17 mouse cellular contexts compared by ENCODE assay signal in the genomic region with DNA sequence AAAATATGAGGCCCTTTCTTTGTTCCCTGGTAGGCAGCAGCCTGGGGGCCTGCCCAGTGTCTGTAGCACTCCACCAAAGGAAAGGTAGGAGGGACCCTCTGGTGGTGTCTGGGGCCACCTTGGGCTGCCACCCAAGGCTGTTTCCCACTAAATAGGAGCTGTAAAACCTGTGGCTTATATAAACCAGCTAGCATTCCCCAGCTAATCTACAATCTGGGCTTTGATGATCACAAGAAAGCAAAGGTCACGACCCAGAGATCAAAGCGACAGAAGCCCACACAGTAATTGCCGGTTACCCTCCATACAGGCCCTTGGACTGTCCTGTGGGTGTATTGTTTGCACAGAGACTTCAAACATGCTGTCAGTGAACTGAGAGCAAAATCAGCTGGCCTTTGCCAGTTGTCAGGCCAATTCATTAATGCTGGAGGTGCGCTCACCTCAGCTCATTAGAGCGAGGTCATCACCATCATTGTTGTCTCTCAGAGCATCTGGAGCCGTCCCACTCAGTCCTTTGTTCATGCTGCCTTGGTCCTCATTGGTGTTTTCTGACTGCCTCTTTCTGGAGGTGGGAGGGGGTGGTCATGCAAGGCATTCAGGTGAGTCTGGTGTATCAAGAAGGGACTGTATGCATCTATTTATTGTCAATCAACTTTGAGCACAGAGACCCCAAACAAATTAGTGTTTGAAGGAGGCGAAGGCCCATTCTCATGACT.
DNase-seq lines count a peak whose midpoint lies in the region; ATAC-seq and TF ChIP-seq lines count a peak whose summit lies in the region.
"Had no signal": no experiment of that assay in that cellular context is flagged by ENCODE, and none has a peak within 500 bp of the region (broad histone marks: within the 10 kb centered on the region; RNA-seq: fewer than 3 reads in every experiment).

No protein-coding gene starts in this region.

- no peaks in the 10 kb centered on the region for H3K9me3 ChIP-seq in hindbrain, embryonic 11.5 days (ENCODE audit: control insufficient read depth, low read length)
- H3K9me3 ChIP-seq in hindbrain, embryonic 12.5 days (replicated peaks): no peaks in the 10 kb centered on the region
- no peaks in the 10 kb centered on the region for H3K9me3 ChIP-seq in stomach, embryonic 14.5 days (ENCODE audit: control insufficient read depth, low read depth, low read length)
- H3K9me3 ChIP-seq in stomach, postnatal 0 days (ENCODE audit: control insufficient read depth, low read length): no peaks in the 10 kb centered on the region
- H3K9me3 ChIP-seq in liver, embryonic 11.5 days (ENCODE audit: control insufficient read depth, low read length): no peaks in the 10 kb centered on the region
- no peaks in the 10 kb centered on the region for H3K9me3 ChIP-seq in neural tube, embryonic 15.5 days (replicated peaks)
- H3K9me3 ChIP-seq: limb, embryonic 15.5 days had no signal

- no peak overlapping the region for H3K9ac ChIP-seq in hindbrain, embryonic 11.5 days (ENCODE audit: low read depth, low read length)
- no peak overlapping the region for H3K9ac ChIP-seq in hindbrain, embryonic 12.5 days
- no peak overlapping the region for H3K9ac ChIP-seq in stomach, embryonic 14.5 days (replicated peaks; ENCODE audit: low read depth, low read length)
- no peak overlapping the region for H3K9ac ChIP-seq in stomach, postnatal 0 days (ENCODE audit: low read length)
- no peak overlapping the region for H3K9ac ChIP-seq in liver, embryonic 11.5 days (ENCODE audit: low read depth, low read length)
- H3K9ac ChIP-seq in neural tube, embryonic 15.5 days (replicated peaks): no peak overlapping the region
- H3K9ac ChIP-seq: limb, embryonic 15.5 days had no signal

- DNase-seq in hindbrain, embryonic 11.5 days (ENCODE audit: low spot score): peak; percentile 27
- DNase-seq in stomach, postnatal 0 days (ENCODE audit: low spot score): no peak
- DNase-seq in liver, embryonic 11.5 days (ENCODE audit: low spot score): no peak
- DNase-seq in gastrocnemius, adult 8-10 months (ENCODE audit: low spot score in 2 of 2): no peak
- DNase-seq: adrenal gland, postnatal 36 days; gastrocnemius, adult 2 months; kidney, postnatal 36 days; layer of hippocampus, postnatal 36 days; retina, postnatal 1 day; thymus, adult 18-20 months had no signal

- no peak overlapping the region for H3K4me2 ChIP-seq in hindbrain, embryonic 11.5 days (replicated peaks; ENCODE audit: low read depth, low read length)
- H3K4me2 ChIP-seq in hindbrain, embryonic 12.5 days (replicated peaks): no peak overlapping the region
- H3K4me2 ChIP-seq in stomach, embryonic 14.5 days (replicated peaks; ENCODE audit: low read depth, low read length): no peak overlapping the region
- H3K4me2 ChIP-seq in stomach, postnatal 0 days (replicated peaks; ENCODE audit: low read depth): no peak overlapping the region
- H3K4me2 ChIP-seq in liver, embryonic 11.5 days: no peak overlapping the region
- no peak overlapping the region for H3K4me2 ChIP-seq in neural tube, embryonic 15.5 days
- H3K4me2 ChIP-seq: heart, embryonic 11.5 days; limb, embryonic 15.5 days had no signal

- H3K27ac ChIP-seq in hindbrain, embryonic 11.5 days (ENCODE audit: low read depth, low read length): no peak overlapping the region
- H3K27ac ChIP-seq in hindbrain, embryonic 12.5 days: no peak overlapping the region
- no peak overlapping the region for H3K27ac ChIP-seq in stomach, embryonic 14.5 days (ENCODE audit: low read length)
- H3K27ac ChIP-seq in stomach, postnatal 0 days (replicated peaks): no peak overlapping the region; the same call in 1 of the 2 replicates
- H3K27ac ChIP-seq in liver, embryonic 11.5 days (ENCODE audit: low read depth, low read length): no peak overlapping the region
- H3K27ac ChIP-seq in neural tube, embryonic 15.5 days (replicated peaks): no peak overlapping the region
- H3K27ac ChIP-seq: gastrocnemius, adult 2 months; limb, embryonic 15.5 days; macrophage had no signal

- TF ChIP-seq EP300 in stomach, postnatal 0 days (optimal IDR thresholded peaks at IDR 0.05): no peak

- H3K4me1 ChIP-seq in hindbrain, embryonic 11.5 days (replicated peaks; ENCODE audit: control insufficient read depth, insufficient read depth, low read length): no peaks in the 10 kb centered on the region
- H3K4me1 ChIP-seq in hindbrain, embryonic 12.5 days: peaks cover 7% of the 10 kb centered on the region; the same call in 1 of the 2 replicates
- H3K4me1 ChIP-seq in stomach, embryonic 14.5 days (ENCODE audit: control insufficient read depth, insufficient read depth, low read length): peaks cover 4% of the 10 kb centered on the region; the same call in 1 of the 2 replicates
- no peaks in the 10 kb centered on the region for H3K4me1 ChIP-seq in stomach, postnatal 0 days (replicated peaks; ENCODE audit: control insufficient read depth, insufficient read depth)
- no peaks in the 10 kb centered on the region for H3K4me1 ChIP-seq in liver, embryonic 11.5 days (replicated peaks; ENCODE audit: control insufficient read depth, insufficient read depth, low read length)
- H3K4me1 ChIP-seq in neural tube, embryonic 15.5 days: peaks cover 4% of the 10 kb centered on the region; the same call in 1 of the 2 replicates

- no peak overlapping the region for H3K4me3 ChIP-seq in hindbrain, embryonic 11.5 days (ENCODE audit: low read depth, low read length)
- no peak overlapping the region for H3K4me3 ChIP-seq in hindbrain, embryonic 12.5 days
- H3K4me3 ChIP-seq in stomach, embryonic 14.5 days (ENCODE audit: low read depth, low read length): no peak overlapping the region
- no peak overlapping the region for H3K4me3 ChIP-seq in stomach, postnatal 0 days (ENCODE audit: low read depth, low read length)
- H3K4me3 ChIP-seq in liver, embryonic 11.5 days (ENCODE audit: low read depth, low read length): no peak overlapping the region
- no peak overlapping the region for H3K4me3 ChIP-seq in neural tube, embryonic 15.5 days (replicated peaks)
- H3K4me3 ChIP-seq: gastrocnemius, adult 2 months; limb, embryonic 15.5 days had no signal

- no peak for ATAC-seq in hindbrain, embryonic 11.5 days (ENCODE audit: low FRiP score)
- no peak for ATAC-seq in hindbrain, embryonic 12.5 days (ENCODE audit: low FRiP score)
- ATAC-seq in stomach, embryonic 14.5 days (ENCODE audit: insufficient number of reproducible peaks, insufficient read depth, low FRiP score, low read depth): 0 out of 2 replicates have a peak, but pooled peaks have one; percentile 14
- ATAC-seq in stomach, postnatal 0 days (ENCODE audit: low FRiP score, low TSS enrichment): no peak
- peak; percentile 63 for ATAC-seq in liver, embryonic 11.5 days (replicated peaks; ENCODE audit: low FRiP score)
- no peak for ATAC-seq in neural tube, embryonic 15.5 days (ENCODE audit: low FRiP score)

- H3K36me3 ChIP-seq in hindbrain, embryonic 11.5 days (ENCODE audit: control insufficient read depth, insufficient read depth, low read length): no peaks in the 10 kb centered on the region
- no peaks in the 10 kb centered on the region for H3K36me3 ChIP-seq in hindbrain, embryonic 12.5 days
- no peaks in the 10 kb centered on the region for H3K36me3 ChIP-seq in stomach, embryonic 14.5 days (ENCODE audit: control insufficient read depth, insufficient read depth, low read length)
- no peaks in the 10 kb centered on the region for H3K36me3 ChIP-seq in stomach, postnatal 0 days (ENCODE audit: control insufficient read depth, insufficient read depth, low read length)
- H3K36me3 ChIP-seq in liver, embryonic 11.5 days (ENCODE audit: control insufficient read depth, insufficient read depth, low read length): no peaks in the 10 kb centered on the region
- H3K36me3 ChIP-seq in neural tube, embryonic 15.5 days: no peaks in the 10 kb centered on the region
- H3K36me3 ChIP-seq: G1E; limb, embryonic 15.5 days had no signal

- WGBS in hindbrain, embryonic 11.5 days: 23% methylated on average over 7 of the region's 7 CpGs
- WGBS in hindbrain, embryonic 12.5 days: 27% methylated on average over 7 of the region's 7 CpGs
- 36% methylated on average over 7 of the region's 7 CpGs for WGBS in stomach, embryonic 14.5 days
- WGBS in stomach, postnatal 0 days: 74% methylated on average over 7 of the region's 7 CpGs
- WGBS in liver, embryonic 11.5 days: 52% methylated on average over 7 of the region's 7 CpGs
- 37% methylated on average over 7 of the region's 7 CpGs for WGBS in neural tube, embryonic 15.5 days

- no peaks in the 10 kb centered on the region for H3K27me3 ChIP-seq in hindbrain, embryonic 11.5 days (ENCODE audit: control insufficient read depth, insufficient read depth, low read length)
- H3K27me3 ChIP-seq in hindbrain, embryonic 12.5 days: peaks cover 7% of the 10 kb centered on the region
- H3K27me3 ChIP-seq in stomach, embryonic 14.5 days (ENCODE audit: control insufficient read depth, insufficient read depth, low read length): peaks cover 4% of the 10 kb centered on the region; the same call in 1 of the 2 replicates
- H3K27me3 ChIP-seq in stomach, postnatal 0 days (ENCODE audit: control insufficient read depth, insufficient read depth, low read length): no peaks in the 10 kb centered on the region
- H3K27me3 ChIP-seq in liver, embryonic 11.5 days (replicated peaks; ENCODE audit: control insufficient read depth, insufficient read depth, low read length): no peaks in the 10 kb centered on the region
- 0 out of 2 replicates have a peak, but pooled peaks cover 2% of the 10 kb centered on the region for H3K27me3 ChIP-seq in neural tube, embryonic 15.5 days (replicated peaks)
- H3K27me3 ChIP-seq: limb, embryonic 15.5 days had no signal

- no peak for TF ChIP-seq CTCF in stomach, postnatal 0 days (IDR thresholded peaks at IDR 0.05; ENCODE audit: low read depth)

Comparison
In these comparisons a context has a peak if more than half of its experiments do, and no peak if none do; other contexts are left out.
1. ATAC-seq: peak in stomach, embryonic 14.5 days (single experiment) and liver, embryonic 11.5 days (single experiment); none in hindbrain, embryonic 11.5 days (single experiment), hindbrain, embryonic 12.5 days (single experiment), stomach, postnatal 0 days (single experiment) and neural tube, embryonic 15.5 days (single experiment).